Mouse (Mus musculus) erythroblast, embryonic 14.5 days (primary cell): Measurements from ENCODE around the gene Setd1a.

ENCODE experiments used
- GATA1 ChIP-seq: IDR thresholded peaks from 2 replicates; pipeline ENCODE4 v1.6.1; 2012; ENCODE audit warnings: low read length, inconsistent platforms, mixed read lengths
- TAL1 ChIP-seq: IDR thresholded peaks from 3 replicates; pipeline ENCODE4 v1.6.1; 2012; ENCODE audit warnings: low read length, inconsistent platforms, mixed read lengths

- TF ChIP-seq TAL1: no peak
- TF ChIP-seq GATA1: no peak
Measured at GRCm38 (mm10) chr7:127759716-127760115, 16.8 kb upstream of the Setd1a start.
